Mouse (Mus musculus): Measurements from ENCODE around the gene Cul9.

- no peak for TF ChIP-seq GATA1 (IDR thresholded peaks at IDR 0.05; ENCODE audit: borderline replicate concordance, low read length)
- TF ChIP-seq FLI1 (IDR thresholded peaks at IDR 0.05; ENCODE audit: low read length), result no peak
These were observed 12.0 kb upstream of the Cul9 start for GRCm38 (mm10) chr17:46558151-46558550.
